Mouse (Mus musculus): Measurements from ENCODE around the gene Cxcl9.

Cxcl9 gene

GRCm38 (mm10) chr5:92277437-92278394 is 50.2 kb downstream of the Cxcl9 start, which contains the start of gene Naaa:
Gene Naaa, minus strand, starts transcription at chr5:92278170.
- DNase-seq: peak; percentile 93
